Mouse (Mus musculus) E14TG2a.4 (cell line): ENCODE results near the gene Paxip1.

Experiments
- CTCF ChIP-seq: conservative IDR thresholded peaks from 2 replicates; pipeline ENCODE4 v1.5.1; 2014; ENCODE audit warnings: low read length
- NANOG ChIP-seq: IDR thresholded peaks from 2 replicates; pipeline ENCODE4 v1.6.1; 2014; ENCODE audit warnings: borderline replicate concordance, low read length, mixed read lengths
- POU5F1 ChIP-seq: IDR thresholded peaks from 2 replicates; pipeline ENCODE4 v1.6.1; 2014; ENCODE audit warnings: low read length, borderline replicate concordance

DNA sequence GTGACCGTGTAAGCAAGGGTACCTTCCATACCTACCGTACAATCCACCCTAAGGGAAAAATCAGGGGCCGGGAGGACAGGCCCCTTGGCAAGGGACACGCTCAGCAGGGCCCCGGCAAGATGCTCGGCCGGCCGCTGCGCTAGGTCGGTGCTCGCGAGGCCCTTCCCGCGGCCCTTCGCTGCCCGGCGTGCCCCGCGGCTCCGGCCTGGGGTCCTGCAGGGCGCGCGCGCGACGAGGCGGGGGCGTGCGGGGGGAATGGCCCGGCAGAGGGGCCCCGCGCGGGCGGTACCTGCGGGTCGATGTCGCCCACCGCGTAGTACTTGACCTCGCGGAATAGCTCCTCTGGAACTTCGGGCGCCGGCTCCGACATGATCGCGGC lies 592 bp downstream of the Paxip1 start:
- TF ChIP-seq CTCF: no peak
- TF ChIP-seq POU5F1: no peak
- TF ChIP-seq NANOG: no peak
